ENCODE assay signal across 23 mouse cellular contexts in the genomic region with DNA sequence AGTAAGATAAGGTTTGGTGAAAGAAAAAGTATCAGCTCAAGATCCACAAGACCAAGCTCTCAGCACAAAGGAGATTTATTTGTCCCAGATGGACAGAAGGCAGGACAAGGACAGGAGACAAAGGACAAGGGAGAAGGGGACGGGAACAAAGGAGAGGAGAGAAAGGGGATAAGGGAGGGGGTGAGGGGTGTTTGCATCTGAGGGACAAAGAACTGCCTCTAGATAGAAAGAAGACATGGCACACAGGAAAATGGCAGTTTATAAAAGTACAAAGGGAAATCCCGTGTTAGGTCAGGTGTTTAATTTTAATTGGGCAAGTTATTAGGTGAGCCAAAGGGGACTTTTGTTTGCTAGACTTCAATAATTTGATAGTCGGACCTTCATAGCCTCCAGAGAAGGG.
DNase-seq lines count a peak whose midpoint lies in the region; ATAC-seq and TF ChIP-seq lines count a peak whose summit lies in the region.
"Had no signal": no experiment of that assay in that cellular context is flagged by ENCODE, and none has a peak within 500 bp of the region (broad histone marks: within the 10 kb centered on the region; RNA-seq: fewer than 3 reads in every experiment).

No protein-coding gene starts in this region.

- TF ChIP-seq CTCF in forebrain, postnatal 0 days (IDR thresholded peaks at IDR 0.05; ENCODE audit: low read depth) = no peak

- H3K27me3 ChIP-seq in forebrain, embryonic 10.5 days (ENCODE audit: poor library complexity, severe bottlenecking) = no peaks in the 10 kb centered on the region
- H3K27me3 ChIP-seq in forebrain, postnatal 0 days (ENCODE audit: insufficient read depth, low read length) = no peaks in the 10 kb centered on the region
- no peaks in the 10 kb centered on the region for H3K27me3 ChIP-seq in midbrain, embryonic 11.5 days (ENCODE audit: control insufficient read depth, insufficient read depth, low read length)
- no peaks in the 10 kb centered on the region for H3K27me3 ChIP-seq in midbrain, embryonic 14.5 days (ENCODE audit: control insufficient read depth, insufficient read depth, low read length)
- H3K27me3 ChIP-seq: heart, embryonic 12.5 days; heart, embryonic 15.5 days; hindbrain, embryonic 15.5 days had no signal

- H3K9ac ChIP-seq in forebrain, postnatal 0 days = no peak overlapping the region
- H3K9ac ChIP-seq in midbrain, embryonic 11.5 days (ENCODE audit: low read length) = no peak overlapping the region
- no peak overlapping the region for H3K9ac ChIP-seq in midbrain, embryonic 14.5 days (replicated peaks; ENCODE audit: low read length)
- H3K9ac ChIP-seq: heart, embryonic 12.5 days; heart, embryonic 15.5 days; hindbrain, embryonic 15.5 days had no signal

- H3K4me3 ChIP-seq in forebrain, embryonic 10.5 days = no peak overlapping the region
- H3K4me3 ChIP-seq in forebrain, postnatal 0 days (ENCODE audit: low read depth, low read length) = no peak overlapping the region
- no peak overlapping the region for H3K4me3 ChIP-seq in midbrain, embryonic 11.5 days (ENCODE audit: low read depth, low read length)
- no peak overlapping the region for H3K4me3 ChIP-seq in midbrain, embryonic 14.5 days (replicated peaks; ENCODE audit: low read depth, low read length)
- H3K4me3 ChIP-seq: heart, embryonic 12.5 days; heart, embryonic 15.5 days; hindbrain, embryonic 15.5 days had no signal

- H3K27ac ChIP-seq in forebrain, embryonic 10.5 days = 0 out of 2 replicates have a peak overlapping the region, but pooled peaks have one; percentile 51
- H3K27ac ChIP-seq in forebrain, postnatal 0 days (ENCODE audit: low read depth, low read length) = no peak overlapping the region
- H3K27ac ChIP-seq in midbrain, embryonic 11.5 days (ENCODE audit: low read depth, low read length) = no peak overlapping the region
- no peak overlapping the region for H3K27ac ChIP-seq in midbrain, embryonic 14.5 days (replicated peaks; ENCODE audit: low read depth, low read length)
- H3K27ac ChIP-seq: heart, embryonic 15.5 days; hindbrain, embryonic 15.5 days had no signal

- no peaks in the 10 kb centered on the region for H3K9me3 ChIP-seq in forebrain, embryonic 10.5 days
- H3K9me3 ChIP-seq in forebrain, postnatal 0 days (ENCODE audit: low read length) = no peaks in the 10 kb centered on the region
- no peaks in the 10 kb centered on the region for H3K9me3 ChIP-seq in midbrain, embryonic 11.5 days (ENCODE audit: control insufficient read depth, low read length)
- no peaks in the 10 kb centered on the region for H3K9me3 ChIP-seq in midbrain, embryonic 14.5 days (ENCODE audit: control insufficient read depth, low read length)
- H3K9me3 ChIP-seq: heart, embryonic 12.5 days; heart, embryonic 15.5 days; hindbrain, embryonic 15.5 days had no signal

- 21% methylated on average over 3 of the region's 3 CpGs for WGBS in forebrain, embryonic 10.5 days
- WGBS in forebrain, postnatal 0 days = 10% methylated on average over 3 of the region's 3 CpGs
- 29% methylated on average over 3 of the region's 3 CpGs for WGBS in midbrain, embryonic 11.5 days
- WGBS in midbrain, embryonic 14.5 days = 28% methylated on average over 3 of the region's 3 CpGs

- H3K4me2 ChIP-seq in forebrain, postnatal 0 days (ENCODE audit: low read depth) = no peak overlapping the region
- no peak overlapping the region for H3K4me2 ChIP-seq in midbrain, embryonic 11.5 days
- H3K4me2 ChIP-seq in midbrain, embryonic 14.5 days (ENCODE audit: low read length) = no peak overlapping the region
- H3K4me2 ChIP-seq: heart, embryonic 12.5 days; heart, embryonic 15.5 days; hindbrain, embryonic 15.5 days had no signal

- no peaks in the 10 kb centered on the region for H3K36me3 ChIP-seq in forebrain, embryonic 10.5 days (replicated peaks)
- no peaks in the 10 kb centered on the region for H3K36me3 ChIP-seq in forebrain, postnatal 0 days (ENCODE audit: insufficient read depth)
- H3K36me3 ChIP-seq in midbrain, embryonic 11.5 days (ENCODE audit: control insufficient read depth, insufficient read depth, low read length) = no peaks in the 10 kb centered on the region
- H3K36me3 ChIP-seq in midbrain, embryonic 14.5 days (ENCODE audit: control insufficient read depth, insufficient read depth, low read length) = no peaks in the 10 kb centered on the region
- H3K36me3 ChIP-seq: heart, embryonic 12.5 days; heart, embryonic 15.5 days; hindbrain, embryonic 15.5 days had no signal

- DNase-seq in forebrain, embryonic 10.5 days (ENCODE audit: extremely low spot score, low spot score) = no peak
- DNase-seq in forebrain, postnatal 0 days = no peak
- DNase-seq in midbrain, embryonic 11.5 days (ENCODE audit: low spot score, missing footprints) = no peak
- DNase-seq in midbrain, embryonic 14.5 days = no peak
- peak; percentile 41 for DNase-seq in retina, embryonic 14.5 days (ENCODE audit: low spot score)
- no peak for DNase-seq in cerebellum, postnatal 10 days
- DNase-seq: adrenal gland, postnatal 10 days; adrenal gland, postnatal 36 days; cerebellum, adult 11 months; cerebellum, adult 2 months; cerebellum, adult 9-11 months; cerebellum, postnatal 36 days; gastrocnemius, postnatal 25 days; heart, adult 18-20 months; heart, postnatal 10 days; heart, postnatal 36 days had no signal

- no peak for ATAC-seq in forebrain, postnatal 0 days
- ATAC-seq in midbrain, embryonic 11.5 days (ENCODE audit: low FRiP score) = 0 out of 2 replicates have a peak, but pooled peaks have one; percentile 61
- ATAC-seq in midbrain, embryonic 14.5 days (ENCODE audit: low FRiP score, low TSS enrichment) = no peak
- ATAC-seq: activated CD4-positive, CD25-positive, alpha-beta regulatory T cell, adult 4 months; CD4-positive, CD25-positive, alpha-beta regulatory T cell, adult 4 months; forebrain, embryonic 14.5 days; intestine, postnatal 0 days had no signal

- H3K4me1 ChIP-seq in forebrain, embryonic 10.5 days = peaks cover 34% of the 10 kb centered on the region
- H3K4me1 ChIP-seq in forebrain, postnatal 0 days (ENCODE audit: insufficient read depth) = peaks cover 8% of the 10 kb centered on the region; the same call in 1 of the 2 replicates
- peaks cover 4% of the 10 kb centered on the region; the same call in 1 of the 2 replicates for H3K4me1 ChIP-seq in midbrain, embryonic 11.5 days (ENCODE audit: control insufficient read depth, insufficient read depth, low read length)
- peaks cover 18% of the 10 kb centered on the region for H3K4me1 ChIP-seq in midbrain, embryonic 14.5 days (ENCODE audit: control insufficient read depth, insufficient read depth, low read length)
- H3K4me1 ChIP-seq: heart, embryonic 12.5 days; heart, embryonic 15.5 days had no signal
